Mouse (Mus musculus) embryonic facial prominence, embryonic 10.5 days (tissue): Measurements from ENCODE around the gene Narfl. TPM values are rescaled to one million over a fixed set of nuclear protein-coding genes. Genes with fewer than 3 reads are reported as not detected.

Experiments used
- DNase-seq: peaks from one replicate; pipeline ENCODE4 v3.0.0-alpha.2; 2017; ENCODE audit warnings: low spot score
- H3K27ac ChIP-seq: fragments of 300-500 bp; sonication (generic); replicated peaks from 2 replicates; pipeline ENCODE4 v1.5.1; 2016; ENCODE audit warnings: mild to moderate bottlenecking
- H3K27me3 ChIP-seq: fragments of 300-500 bp; sonication (generic); replicated peaks from 2 replicates; pipeline ENCODE4 v1.6.1; 2016; ENCODE audit warnings: low read depth, mild to moderate bottlenecking; ENCODE audit not compliant: poor library complexity, severe bottlenecking
- H3K36me3 ChIP-seq: fragments of 300-500 bp; sonication (generic); replicated peaks from 2 replicates; pipeline ENCODE4 v1.6.1; 2016; ENCODE audit warnings: mild to moderate bottlenecking, moderate library complexity
- H3K4me1 ChIP-seq: fragments of 300-500 bp; sonication (generic); 2 replicates; pipeline ENCODE4 v1.6.1; 2016
- H3K4me3 ChIP-seq: fragments of 300-500 bp; sonication (generic); 2 replicates; pipeline ENCODE4 v1.5.1; 2016; ENCODE audit warnings: mild to moderate bottlenecking, moderate library complexity
- H3K9me3 ChIP-seq: fragments of 300-500 bp; sonication (generic); 2 replicates; pipeline ENCODE4 v1.6.1; 2016; ENCODE audit warnings: mild to moderate bottlenecking
- WGBS: fragments of 180-500 bp; shearing (Covaris S2); methylation state at CpG from one replicate; pipeline ENCODE4 v1.1.7; 2016; 5-methylcytosine and 5-hydroxymethylcytosine counted together
- polyA plus RNA-seq: library from polyadenylated mRNA; unstranded; fragments of >200 nt; fragmentation: Nextera tagmentation; extraction: Ambion mirVana; gene quantifications from 2 replicates; pipeline ENCODE4 v1.2.1, GENCODE M21; 2016

Gene Narfl
- polyA plus RNA-seq, 1 experiment from 2014 or later: 25.9 TPM

- DNase-seq: no peak
- Histone ChIP-seq H3K4me3 (no peak overlapping the region), H3K4me1 (0 out of 2 replicates have a peak, but pooled peaks cover 5% of the 10 kb centered on the region), H3K9me3 (no peaks in the 10 kb centered on the region), H3K27ac (no peak overlapping the region), H3K27me3 (0 out of 2 replicates have a peak, but pooled peaks cover 3% of the 10 kb centered on the region), H3K36me3 (no peaks in the 10 kb centered on the region)
- 83% methylated on average over 6 of the region's 6 CpGs for WGBS
Observed at GRCm38 (mm10) chr17:25749314-25749713, 24.3 kb upstream of the Narfl start.

GRCm38 (mm10) chr17:25751446-25751845, 22.1 kb upstream of the Narfl start:
- Histone ChIP-seq H3K36me3 (no peaks in the 10 kb centered on the region), H3K9me3 (no peaks in the 10 kb centered on the region), H3K4me1 (peaks cover 14% of the 10 kb centered on the region), H3K27ac (no peak overlapping the region), H3K4me3 (no peak overlapping the region), H3K27me3 (no peaks in the 10 kb centered on the region)
- 66% methylated on average over 5 of the region's 5 CpGs for WGBS
- no peak for DNase-seq

- Histone ChIP-seq H3K27ac (no peak within 1 kb of the TSS), H3K4me1 (peaks cover 22% of the 10 kb centered on the region), H3K27me3 (peaks cover 4% of the 10 kb centered on the region; the same call in 1 of the 2 replicates), H3K4me3 (no peak within 1 kb of the TSS), H3K36me3 (no peaks in the 10 kb centered on the region), H3K9me3 (no peaks in the 10 kb centered on the region)
- WGBS: 85% methylated on average over 9 of the region's 9 CpGs
- DNase-seq: no peak
Observed at GRCm38 (mm10) chr17:25754241-25754640, 19.3 kb upstream of the Narfl start, which contains the start of gene Msln. Gene Msln (minus strand): TSS chr17:25754378.

GRCm38 (mm10) chr17:25755086-25755485, 18.5 kb upstream of the Narfl start:
- Histone ChIP-seq H3K27ac (no peak overlapping the region), H3K4me3 (no peak overlapping the region), H3K27me3 (peaks cover 5% of the 10 kb centered on the region; the same call in 1 of the 2 replicates), H3K9me3 (no peaks in the 10 kb centered on the region), H3K36me3 (no peaks in the 10 kb centered on the region), H3K4me1 (peaks cover 22% of the 10 kb centered on the region)
- DNase-seq: no peak
- 81% methylated on average over 4 of the region's 4 CpGs for WGBS

- Histone ChIP-seq H3K4me3 (no peak overlapping the region), H3K36me3 (no peaks in the 10 kb centered on the region), H3K4me1 (peaks cover 22% of the 10 kb centered on the region), H3K27me3 (peaks cover 5% of the 10 kb centered on the region; the same call in 1 of the 2 replicates), H3K9me3 (no peaks in the 10 kb centered on the region), H3K27ac (0 out of 2 replicates have a peak overlapping the region, but pooled peaks have one; percentile 8)
- DNase-seq: peak; percentile 46
- WGBS: 47% methylated on average over 4 of the region's 4 CpGs
Observed at GRCm38 (mm10) chr17:25755627-25756377, 17.8 kb upstream of the Narfl start.

GRCm38 (mm10) chr17:25756378-25757242, 17.0 kb upstream of the Narfl start:
- no peak overlapping the region for H3K4me3 ChIP-seq
- no peak for DNase-seq
- WGBS: 81% methylated on average over 9 of the region's 9 CpGs
- H3K4me1 ChIP-seq: peaks cover 22% of the 10 kb centered on the region
- H3K27ac ChIP-seq: no peak overlapping the region
- H3K27me3 ChIP-seq: peaks cover 5% of the 10 kb centered on the region; the same call in 1 of the 2 replicates
- no peaks in the 10 kb centered on the region for H3K36me3 ChIP-seq
- H3K9me3 ChIP-seq: no peaks in the 10 kb centered on the region

GRCm38 (mm10) chr17:25757691-25758090, 15.9 kb upstream of the Narfl start:
- Histone ChIP-seq H3K27ac (no peak overlapping the region), H3K4me1 (peaks cover 24% of the 10 kb centered on the region), H3K4me3 (no peak overlapping the region), H3K9me3 (no peaks in the 10 kb centered on the region), H3K27me3 (peaks cover 5% of the 10 kb centered on the region; the same call in 1 of the 2 replicates), H3K36me3 (no peaks in the 10 kb centered on the region)
- no peak for DNase-seq
- WGBS: 68% methylated on average over 3 of the region's 3 CpGs

- Histone ChIP-seq H3K27ac (no peak overlapping the region), H3K4me3 (no peak overlapping the region), H3K4me1 (peaks cover 23% of the 10 kb centered on the region), H3K9me3 (no peaks in the 10 kb centered on the region), H3K36me3 (no peaks in the 10 kb centered on the region), H3K27me3 (peaks cover 5% of the 10 kb centered on the region; the same call in 1 of the 2 replicates)
- 78% methylated on average over 8 of the region's 8 CpGs for WGBS
- no peak for DNase-seq
Observed at GRCm38 (mm10) chr17:25760148-25760547, 13.4 kb upstream of the Narfl start.

- Histone ChIP-seq H3K9me3 (no peaks in the 10 kb centered on the region), H3K4me3 (no peak overlapping the region), H3K4me1 (peaks cover 15% of the 10 kb centered on the region), H3K27me3 (peaks cover 5% of the 10 kb centered on the region; the same call in 1 of the 2 replicates), H3K27ac (no peak overlapping the region), H3K36me3 (no peaks in the 10 kb centered on the region)
- WGBS: 43% methylated on average over 4 of the region's 4 CpGs
- no peak for DNase-seq
Observed at GRCm38 (mm10) chr17:25761561-25761970, 12.0 kb upstream of the Narfl start.

GRCm38 (mm10) chr17:25762591-25762990, 11.0 kb upstream of the Narfl start:
- Histone ChIP-seq H3K36me3 (no peaks in the 10 kb centered on the region), H3K4me3 (no peak overlapping the region), H3K4me1 (peaks cover 9% of the 10 kb centered on the region; the same call in 1 of the 2 replicates), H3K9me3 (no peaks in the 10 kb centered on the region), H3K27me3 (peaks cover 13% of the 10 kb centered on the region; the same call in 1 of the 2 replicates), H3K27ac (no peak overlapping the region)
- DNase-seq: no peak
- 39% methylated on average over 3 of the region's 3 CpGs for whole genome bisulfite sequencing

- Histone ChIP-seq H3K4me1 (peaks cover 8% of the 10 kb centered on the region; the same call in 1 of the 2 replicates), H3K9me3 (no peaks in the 10 kb centered on the region), H3K36me3 (no peaks in the 10 kb centered on the region), H3K4me3 (no peak overlapping the region), H3K27me3 (peaks cover 24% of the 10 kb centered on the region), H3K27ac (no peak overlapping the region)
- DNase-seq: peak; percentile 62
- 47% methylated on average over 5 of the region's 5 CpGs for WGBS
Observed at GRCm38 (mm10) chr17:25765886-25766285, 7.7 kb upstream of the Narfl start.

- H3K27me3 ChIP-seq: peaks cover 24% of the 10 kb centered on the region
- DNase-seq: no peak
- WGBS: 46% methylated on average over 9 of the region's 9 CpGs
Observed at GRCm38 (mm10) chr17:25769331-25769730, 4.2 kb upstream of the Narfl start.

More at GRCm38 (mm10) chr17:25769331-25769730, 4.2 kb upstream of the Narfl start:
- Histone ChIP-seq H3K9me3 (no peaks in the 10 kb centered on the region), H3K4me3 (no peak overlapping the region), H3K36me3 (no peaks in the 10 kb centered on the region), H3K27ac (no peak overlapping the region), H3K4me1 (peaks cover 12% of the 10 kb centered on the region)
